Mouse (Mus musculus): ENCODE measurements at regions not wholly inside any gene's neighbourhood (a gene's known extent, or its start where the extent isn't known, plus 50 kb on each side); places are given as distances from the start of the nearest gene placed in this dataset.

GRCm38 (mm10) chr2:137229422-137230069, 113.1 kb upstream of the Jag1 start:
- H3K9me3 ChIP-seq = no peaks in the 10 kb centered on the region
- WGBS = 15% methylated on average over 1 of the region's 1 CpGs
- H3K4me1 ChIP-seq = peaks cover 13% of the 10 kb centered on the region
- no peaks in the 10 kb centered on the region for H3K27me3 ChIP-seq
- no peak overlapping the region; the same call in 1 of the 2 replicates for H3K27ac ChIP-seq
- H3K9ac ChIP-seq = no peak overlapping the region
- H3K36me3 ChIP-seq (replicated peaks) = no peaks in the 10 kb centered on the region
- peak; percentile 62; the same call in 1 of the 2 replicates for ATAC-seq (ENCODE audit: low FRiP score)
- peak overlapping the region; percentile 1; the same call in 1 of the 2 replicates for H3K4me2 ChIP-seq
- H3K4me3 ChIP-seq (replicated peaks) = no peak overlapping the region

GRCm38 (mm10) chr2:137227495-137227894, 111.1 kb upstream of the Jag1 start:
- Histone ChIP-seq H3K36me3 (replicated peaks) (no peaks in the 10 kb centered on the region), H3K27ac (no peak overlapping the region), H3K27me3 (no peaks in the 10 kb centered on the region), H3K4me1 (peaks cover 13% of the 10 kb centered on the region), H3K9me3 (no peaks in the 10 kb centered on the region), H3K9ac (no peak overlapping the region), H3K4me2 (no peak overlapping the region), H3K4me3 (replicated peaks) (no peak overlapping the region)
- no peak for ATAC-seq (ENCODE audit: low FRiP score)
- 90% methylated on average over 4 of the region's 4 CpGs for WGBS

GRCm38 (mm10) chr2:137224702-137225552, 108.5 kb upstream of the Jag1 start:
- no peak overlapping the region for H3K4me3 ChIP-seq (replicated peaks)
- no peaks in the 10 kb centered on the region for H3K27me3 ChIP-seq
- no peak overlapping the region for H3K9ac ChIP-seq
- 87% methylated on average over 10 of the region's 10 CpGs for WGBS
- no peak overlapping the region for H3K4me2 ChIP-seq
- no peaks in the 10 kb centered on the region for H3K36me3 ChIP-seq (replicated peaks)
- no peak for ATAC-seq (ENCODE audit: low FRiP score)
- H3K9me3 ChIP-seq = no peaks in the 10 kb centered on the region
- no peak overlapping the region for H3K27ac ChIP-seq
- peaks cover 9% of the 10 kb centered on the region for H3K4me1 ChIP-seq

GRCm38 (mm10) chr2:137215697-137216096, 99.3 kb upstream of the Jag1 start:
- Histone ChIP-seq H3K9me3 (no peaks in the 10 kb centered on the region), H3K27me3 (no peaks in the 10 kb centered on the region), H3K27ac (no peak overlapping the region), H3K9ac (no peak overlapping the region), H3K4me3 (replicated peaks) (no peak overlapping the region), H3K4me2 (no peak overlapping the region), H3K4me1 (peaks cover 7% of the 10 kb centered on the region; the same call in 1 of the 2 replicates), H3K36me3 (replicated peaks) (no peaks in the 10 kb centered on the region)
- no peak for ATAC-seq (ENCODE audit: low FRiP score)
- 73% methylated on average over 7 of the region's 7 CpGs for WGBS

- no peak for ATAC-seq (ENCODE audit: low FRiP score)
- no peaks in the 10 kb centered on the region for H3K36me3 ChIP-seq (replicated peaks)
- no peak overlapping the region for H3K4me2 ChIP-seq
- whole genome bisulfite sequencing = 98% methylated on average over 2 of the region's 2 CpGs
- H3K9ac ChIP-seq = no peak overlapping the region
- no peak overlapping the region for H3K4me3 ChIP-seq (replicated peaks)
- H3K27me3 ChIP-seq = no peaks in the 10 kb centered on the region
- peaks cover 7% of the 10 kb centered on the region; the same call in 1 of the 2 replicates for H3K4me1 ChIP-seq
- no peak overlapping the region for H3K27ac ChIP-seq
- H3K9me3 ChIP-seq = no peaks in the 10 kb centered on the region
Measured at GRCm38 (mm10) chr2:137207846-137208245, 91.4 kb upstream of the Jag1 start.

- Histone ChIP-seq H3K27me3 (no peaks in the 10 kb centered on the region), H3K4me2 (no peak overlapping the region), H3K9ac (no peak overlapping the region), H3K36me3 (replicated peaks) (no peaks in the 10 kb centered on the region), H3K27ac (no peak overlapping the region), H3K4me3 (replicated peaks) (no peak overlapping the region), H3K4me1 (no peaks in the 10 kb centered on the region), H3K9me3 (no peaks in the 10 kb centered on the region)
- WGBS = 74% methylated on average over 6 of the region's 6 CpGs
- no peak for ATAC-seq (ENCODE audit: low FRiP score)
Measured at GRCm38 (mm10) chr2:137204274-137204850, 87.9 kb upstream of the Jag1 start.

- no peak for ATAC-seq (ENCODE audit: low FRiP score)
- no peak overlapping the region for H3K9ac ChIP-seq
- WGBS = 92% methylated on average over 4 of the region's 4 CpGs
- no peaks in the 10 kb centered on the region for H3K36me3 ChIP-seq (replicated peaks)
- H3K9me3 ChIP-seq = no peaks in the 10 kb centered on the region
- H3K27ac ChIP-seq = no peak overlapping the region
- no peaks in the 10 kb centered on the region for H3K4me1 ChIP-seq
- no peak overlapping the region for H3K4me3 ChIP-seq (replicated peaks)
- no peak overlapping the region for H3K4me2 ChIP-seq
- H3K27me3 ChIP-seq = no peaks in the 10 kb centered on the region
Measured at GRCm38 (mm10) chr2:137200101-137200500, 83.7 kb upstream of the Jag1 start.

- no peaks in the 10 kb centered on the region for H3K9me3 ChIP-seq
- H3K9ac ChIP-seq = no peak overlapping the region
- H3K36me3 ChIP-seq (replicated peaks) = no peaks in the 10 kb centered on the region
- no peak overlapping the region for H3K4me3 ChIP-seq (replicated peaks)
- no peak overlapping the region for H3K27ac ChIP-seq
- no peak overlapping the region for H3K4me2 ChIP-seq
- 86% methylated on average over 7 of the region's 7 CpGs for WGBS
- ATAC-seq (ENCODE audit: low FRiP score) = no peak
- H3K4me1 ChIP-seq = no peaks in the 10 kb centered on the region
- no peaks in the 10 kb centered on the region for H3K27me3 ChIP-seq
Measured at GRCm38 (mm10) chr2:137192183-137192582, 75.7 kb upstream of the Jag1 start.

- ATAC-seq (ENCODE audit: low FRiP score) = no peak
- Histone ChIP-seq H3K4me3 (replicated peaks) (no peak overlapping the region), H3K27ac (no peak overlapping the region), H3K9ac (no peak overlapping the region), H3K4me1 (no peaks in the 10 kb centered on the region), H3K27me3 (no peaks in the 10 kb centered on the region), H3K4me2 (no peak overlapping the region), H3K9me3 (no peaks in the 10 kb centered on the region), H3K36me3 (replicated peaks) (no peaks in the 10 kb centered on the region)
- 90% methylated on average over 1 of the region's 1 CpGs for WGBS
Measured at GRCm38 (mm10) chr2:137169176-137169575, 52.7 kb upstream of the Jag1 start.

- WGBS = 94% methylated on average over 3 of the region's 3 CpGs
- no peaks in the 10 kb centered on the region for H3K27me3 ChIP-seq
- no peak overlapping the region for H3K9ac ChIP-seq
- no peak for ATAC-seq (ENCODE audit: low FRiP score)
- H3K4me1 ChIP-seq = no peaks in the 10 kb centered on the region
- no peak overlapping the region for H3K27ac ChIP-seq
- H3K4me2 ChIP-seq = no peak overlapping the region
- no peaks in the 10 kb centered on the region for H3K9me3 ChIP-seq
- H3K4me3 ChIP-seq (replicated peaks) = no peak overlapping the region
- H3K36me3 ChIP-seq (replicated peaks) = no peaks in the 10 kb centered on the region
Measured at GRCm38 (mm10) chr2:137168626-137169025, 52.2 kb upstream of the Jag1 start.

All from forebrain, embryonic 12.5 days (tissue).